Mouse (Mus musculus): ENCODE measurements at regions not wholly inside any gene's neighbourhood (a gene's known extent, or its start where the extent isn't known, plus 50 kb on each side); places are given as distances from the start of the nearest gene placed in this dataset.

DNA sequence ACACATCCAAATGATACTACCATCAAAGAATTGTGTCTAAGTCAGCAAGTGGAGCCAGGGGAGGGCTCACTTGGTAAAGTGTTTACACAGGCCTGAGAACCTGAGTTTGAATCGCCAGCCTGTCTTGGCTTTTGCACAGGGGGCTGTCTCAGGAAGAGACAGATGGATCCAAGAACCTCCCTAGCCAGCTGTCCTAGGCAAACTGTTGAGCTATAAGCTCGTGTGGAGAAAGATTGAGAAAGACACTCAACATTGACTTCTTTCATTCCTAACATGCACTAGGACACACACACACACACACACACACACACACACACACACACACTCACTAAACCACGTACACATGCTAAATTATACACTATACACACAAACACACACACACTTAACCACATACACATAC lies 363.9 kb upstream of the Runx1 start:
- H3K36me3 ChIP-seq (ENCODE audit: insufficient read depth, low read length), result no peaks in the 10 kb centered on the region
- no peaks in the 10 kb centered on the region for H3K9me3 ChIP-seq (replicated peaks; ENCODE audit: low read length)
- H3K4me1 ChIP-seq (replicated peaks; ENCODE audit: insufficient read depth, low read length), result no peaks in the 10 kb centered on the region
- no peak for DNase-seq (ENCODE audit: low spot score)
- no peaks in the 10 kb centered on the region for H3K27me3 ChIP-seq (ENCODE audit: insufficient read depth, low read length)
- no peak overlapping the region for H3K9ac ChIP-seq (ENCODE audit: low read depth, low read length)
- 67% methylated on average over 3 of the region's 3 CpGs for WGBS
- ATAC-seq (replicated peaks; ENCODE audit: low FRiP score, low read depth), result no peak
- no peak overlapping the region for H3K4me2 ChIP-seq (ENCODE audit: low read length)
- no peak for TF ChIP-seq CTCF (IDR thresholded peaks at IDR 0.05; ENCODE audit: low read depth)
- H3K27ac ChIP-seq, result no peak overlapping the region
- H3K4me3 ChIP-seq (replicated peaks; ENCODE audit: low read depth, low read length), result no peak overlapping the region

DNA sequence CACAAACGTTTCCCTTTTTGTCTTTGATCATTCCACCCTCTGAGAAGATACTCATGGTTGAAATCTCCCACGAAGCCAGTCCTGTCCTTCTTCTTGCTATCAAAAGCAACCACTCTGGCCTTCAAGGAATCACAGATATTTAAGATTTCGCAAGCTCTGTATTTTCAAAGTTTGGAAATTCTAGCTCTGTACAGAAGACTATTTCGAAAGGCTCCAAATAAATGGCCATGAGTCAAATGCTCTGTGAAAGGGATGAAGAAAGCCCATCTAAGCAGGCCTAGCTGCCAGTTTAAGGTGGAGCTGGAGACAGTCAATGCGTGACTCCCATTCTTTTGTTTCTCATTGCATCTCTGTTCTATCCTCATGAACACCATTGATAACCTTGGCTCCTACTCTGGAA lies 363.5 kb upstream of the Runx1 start:
- no peak for TF ChIP-seq CTCF (IDR thresholded peaks at IDR 0.05; ENCODE audit: low read depth)
- Histone ChIP-seq H3K36me3 (ENCODE audit: insufficient read depth, low read length) (no peaks in the 10 kb centered on the region), H3K9me3 (replicated peaks; ENCODE audit: low read length) (no peaks in the 10 kb centered on the region), H3K9ac (ENCODE audit: low read depth, low read length) (no peak overlapping the region), H3K4me2 (ENCODE audit: low read length) (no peak overlapping the region), H3K27me3 (ENCODE audit: insufficient read depth, low read length) (no peaks in the 10 kb centered on the region), H3K27ac (no peak overlapping the region), H3K4me1 (replicated peaks; ENCODE audit: insufficient read depth, low read length) (no peaks in the 10 kb centered on the region), H3K4me3 (replicated peaks; ENCODE audit: low read depth, low read length) (no peak overlapping the region)
- 88% methylated on average over 5 of the region's 5 CpGs for WGBS
- ATAC-seq (replicated peaks; ENCODE audit: low FRiP score, low read depth) (no peak), DNase-seq (ENCODE audit: low spot score) (no peak)

DNA sequence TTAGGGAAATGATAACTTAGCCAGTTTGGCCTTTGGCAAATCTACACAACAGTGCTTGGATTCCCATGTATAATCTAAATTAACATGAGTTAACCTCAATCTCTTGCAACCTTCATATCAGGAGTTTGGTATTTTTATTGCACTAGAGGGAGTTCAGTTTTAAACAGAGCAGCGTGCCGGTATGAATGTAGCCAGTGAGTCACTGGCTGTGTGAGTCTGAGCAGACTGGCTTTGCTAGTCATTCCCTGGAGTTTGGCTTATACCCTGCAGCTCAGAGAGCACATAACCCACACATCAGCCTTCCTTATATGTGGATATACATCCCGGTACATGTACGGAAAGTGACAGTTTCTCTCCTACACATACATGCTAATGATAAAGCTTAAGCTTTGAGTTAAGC lies 360.6 kb upstream of the Runx1 start:
- TF ChIP-seq CTCF (IDR thresholded peaks at IDR 0.05; ENCODE audit: low read depth), result no peak
- DNase-seq (ENCODE audit: low spot score), result no peak
- Histone ChIP-seq H3K4me2 (ENCODE audit: low read length) (no peak overlapping the region), H3K27ac (no peak overlapping the region), H3K4me1 (replicated peaks; ENCODE audit: insufficient read depth, low read length) (no peaks in the 10 kb centered on the region), H3K4me3 (replicated peaks; ENCODE audit: low read depth, low read length) (no peak overlapping the region), H3K9me3 (replicated peaks; ENCODE audit: low read length) (no peaks in the 10 kb centered on the region), H3K36me3 (ENCODE audit: insufficient read depth, low read length) (no peaks in the 10 kb centered on the region), H3K27me3 (ENCODE audit: insufficient read depth, low read length) (no peaks in the 10 kb centered on the region), H3K9ac (ENCODE audit: low read depth, low read length) (no peak overlapping the region)
- WGBS, result 68% methylated on average over 4 of the region's 4 CpGs
- no peak for ATAC-seq (replicated peaks; ENCODE audit: low FRiP score, low read depth)

DNA sequence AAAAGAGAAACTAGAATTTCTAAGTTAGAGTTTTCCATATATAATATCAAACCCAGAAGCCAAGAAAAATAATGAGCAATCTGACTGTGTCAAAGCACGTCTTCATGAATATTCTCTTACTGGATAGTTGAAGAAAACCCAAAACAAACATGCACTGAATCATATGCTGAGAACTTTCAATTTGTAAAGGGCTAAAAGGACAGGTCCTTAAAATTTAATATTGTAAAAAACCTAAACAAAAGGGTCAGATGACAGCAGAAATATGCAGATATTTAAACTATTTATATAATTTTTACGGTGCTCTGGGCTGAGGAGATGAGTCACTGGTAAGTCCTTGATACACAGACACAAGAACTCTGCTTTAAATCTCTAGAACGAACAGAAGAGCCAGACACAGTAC lies 356.7 kb upstream of the Runx1 start:
- Histone ChIP-seq H3K27ac (no peak overlapping the region), H3K4me1 (replicated peaks; ENCODE audit: insufficient read depth, low read length) (no peaks in the 10 kb centered on the region), H3K27me3 (ENCODE audit: insufficient read depth, low read length) (no peaks in the 10 kb centered on the region), H3K9ac (ENCODE audit: low read depth, low read length) (no peak overlapping the region), H3K4me3 (replicated peaks; ENCODE audit: low read depth, low read length) (no peak overlapping the region), H3K4me2 (ENCODE audit: low read length) (no peak overlapping the region), H3K9me3 (replicated peaks; ENCODE audit: low read length) (no peaks in the 10 kb centered on the region), H3K36me3 (ENCODE audit: insufficient read depth, low read length) (no peaks in the 10 kb centered on the region)
- DNase-seq (ENCODE audit: low spot score) (peak; percentile 45), ATAC-seq (replicated peaks; ENCODE audit: low FRiP score, low read depth) (no peak)
- TF ChIP-seq CTCF (IDR thresholded peaks at IDR 0.05; ENCODE audit: low read depth), result no peak
- 59% methylated on average over 3 of the region's 3 CpGs for WGBS

DNA sequence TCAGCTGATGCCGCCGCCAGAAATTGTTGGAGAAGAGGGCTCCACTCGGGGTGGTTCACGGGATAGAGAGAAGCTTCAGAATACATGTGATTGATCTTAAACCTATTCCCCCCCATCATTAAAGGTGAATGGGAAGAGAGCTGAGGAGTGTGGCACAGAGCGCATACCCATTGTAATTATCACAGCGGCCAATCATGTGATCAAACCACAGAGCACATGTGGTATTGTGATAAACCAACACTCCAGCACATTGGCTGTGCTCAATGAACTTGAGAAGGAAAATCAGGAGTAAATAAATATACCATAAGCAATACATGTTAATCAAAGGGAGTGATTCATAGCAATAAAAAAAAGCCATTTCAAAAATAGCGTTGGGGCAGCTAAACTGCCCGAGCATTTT lies 355.5 kb upstream of the Runx1 start:
- H3K4me1 ChIP-seq (replicated peaks; ENCODE audit: insufficient read depth, low read length), result no peaks in the 10 kb centered on the region

DNA sequence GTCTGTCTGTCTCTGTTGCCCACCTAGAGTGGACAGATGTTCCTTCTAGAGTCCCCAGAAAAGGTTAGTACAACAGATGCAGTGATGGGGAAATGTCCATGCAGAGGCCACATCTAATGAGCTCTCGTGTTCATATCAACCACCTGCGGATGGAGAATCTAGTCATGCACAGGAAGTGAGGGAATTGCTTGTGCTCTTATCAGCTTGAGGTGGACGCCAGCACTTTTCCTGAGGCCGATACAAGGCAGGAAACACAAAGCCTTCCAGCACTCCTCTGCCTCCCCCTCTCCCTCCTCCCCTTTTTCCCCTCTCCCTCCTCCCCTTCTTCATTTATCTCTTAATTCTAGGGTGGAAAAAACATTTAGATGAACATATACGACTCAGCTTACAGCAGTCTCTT lies 354.3 kb upstream of the Runx1 start:
- no peak for TF ChIP-seq CTCF (IDR thresholded peaks at IDR 0.05; ENCODE audit: low read depth)
- Histone ChIP-seq H3K36me3 (ENCODE audit: insufficient read depth, low read length) (no peaks in the 10 kb centered on the region), H3K27me3 (ENCODE audit: insufficient read depth, low read length) (no peaks in the 10 kb centered on the region), H3K9ac (ENCODE audit: low read depth, low read length) (no peak overlapping the region), H3K27ac (no peak overlapping the region), H3K4me3 (replicated peaks; ENCODE audit: low read depth, low read length) (no peak overlapping the region), H3K4me1 (replicated peaks; ENCODE audit: insufficient read depth, low read length) (no peaks in the 10 kb centered on the region), H3K4me2 (ENCODE audit: low read length) (no peak overlapping the region), H3K9me3 (replicated peaks; ENCODE audit: low read length) (no peaks in the 10 kb centered on the region)
- WGBS, result 59% methylated on average over 5 of the region's 5 CpGs
- ATAC-seq (replicated peaks; ENCODE audit: low FRiP score, low read depth), result no peak
- no peak for DNase-seq (ENCODE audit: low spot score)

More for the DNA sequence above, 355.5 kb upstream of the Runx1 start:
- Histone ChIP-seq H3K27ac (no peak overlapping the region), H3K9ac (ENCODE audit: low read depth, low read length) (no peak overlapping the region), H3K36me3 (ENCODE audit: insufficient read depth, low read length) (no peaks in the 10 kb centered on the region), H3K4me2 (ENCODE audit: low read length) (no peak overlapping the region), H3K27me3 (ENCODE audit: insufficient read depth, low read length) (no peaks in the 10 kb centered on the region), H3K9me3 (replicated peaks; ENCODE audit: low read length) (no peaks in the 10 kb centered on the region), H3K4me3 (replicated peaks; ENCODE audit: low read depth, low read length) (no peak overlapping the region)
- no peak for ATAC-seq (replicated peaks; ENCODE audit: low FRiP score, low read depth)
- 95% methylated on average over 8 of the region's 8 CpGs for WGBS
- no peak for TF ChIP-seq CTCF (IDR thresholded peaks at IDR 0.05; ENCODE audit: low read depth)
- DNase-seq (ENCODE audit: low spot score), result no peak

DNA sequence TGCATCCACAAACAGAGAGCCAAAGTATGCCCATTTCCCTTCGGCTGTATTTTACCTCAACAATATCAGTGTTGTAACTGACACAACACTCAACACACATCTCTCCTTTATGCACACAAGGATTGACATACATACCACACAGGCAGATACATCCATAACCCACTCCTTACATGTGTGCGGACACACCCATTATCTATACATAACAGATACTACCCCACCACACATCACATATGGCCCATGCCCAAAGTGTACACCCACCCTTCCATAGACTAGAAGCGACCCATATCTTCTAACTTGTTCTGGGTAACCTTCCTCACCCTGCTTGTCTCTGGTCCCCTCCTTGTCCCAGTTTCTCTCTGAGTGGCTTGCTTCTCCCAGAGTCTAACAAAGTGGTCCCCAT lies 340.7 kb upstream of the Runx1 start:
- no peak for ATAC-seq (replicated peaks; ENCODE audit: low FRiP score, low read depth)
- WGBS, result 86% methylated on average over 3 of the region's 3 CpGs
- Histone ChIP-seq H3K4me1 (replicated peaks; ENCODE audit: insufficient read depth, low read length) (no peaks in the 10 kb centered on the region), H3K36me3 (ENCODE audit: insufficient read depth, low read length) (no peaks in the 10 kb centered on the region), H3K27me3 (ENCODE audit: insufficient read depth, low read length) (no peaks in the 10 kb centered on the region), H3K4me2 (ENCODE audit: low read length) (no peak overlapping the region), H3K4me3 (replicated peaks; ENCODE audit: low read depth, low read length) (no peak overlapping the region), H3K9ac (ENCODE audit: low read depth, low read length) (no peak overlapping the region), H3K9me3 (replicated peaks; ENCODE audit: low read length) (no peaks in the 10 kb centered on the region), H3K27ac (no peak overlapping the region)
- no peak for DNase-seq (ENCODE audit: low spot score)
- TF ChIP-seq CTCF (IDR thresholded peaks at IDR 0.05; ENCODE audit: low read depth), result no peak

All from kidney, postnatal 0 days (tissue).